Mouse (Mus musculus): ENCODE data around the gene Prkca. TPM values are rescaled to one million over a fixed set of nuclear protein-coding genes. Genes with fewer than 3 reads are reported as not detected.

Gene Prkca
- polyA plus RNA-seq, 1 experiment from 2014 or later = 12.6 TPM

GRCm38 (mm10) chr11:108333006-108333405, 10.7 kb downstream of the Prkca start:
- Histone ChIP-seq H3K4me2 (ENCODE audit: low read depth, low read length) (no peak overlapping the region), H3K27ac (ENCODE audit: low read depth, low read length) (no peak overlapping the region), H3K4me1 (ENCODE audit: control insufficient read depth, insufficient read depth, low read length) (no peaks in the 10 kb centered on the region), H3K9me3 (ENCODE audit: control insufficient read depth, low read length) (no peaks in the 10 kb centered on the region), H3K9ac (replicated peaks; ENCODE audit: low read depth, low read length) (no peak overlapping the region), H3K36me3 (ENCODE audit: control insufficient read depth, insufficient read depth, low read length) (no peaks in the 10 kb centered on the region), H3K4me3 (ENCODE audit: low read depth, low read length) (no peak overlapping the region), H3K27me3 (ENCODE audit: control insufficient read depth, insufficient read depth, low read length) (no peaks in the 10 kb centered on the region)
- no peak for ATAC-seq (ENCODE audit: low read depth)
- 18% methylated on average over 5 of the region's 5 CpGs for WGBS

- no peak for ATAC-seq (ENCODE audit: low read depth)
- Histone ChIP-seq H3K27ac (ENCODE audit: low read depth, low read length) (no peak overlapping the region), H3K4me1 (ENCODE audit: control insufficient read depth, insufficient read depth, low read length) (no peaks in the 10 kb centered on the region), H3K4me2 (ENCODE audit: low read depth, low read length) (no peak overlapping the region), H3K27me3 (ENCODE audit: control insufficient read depth, insufficient read depth, low read length) (no peaks in the 10 kb centered on the region), H3K9me3 (ENCODE audit: control insufficient read depth, low read length) (no peaks in the 10 kb centered on the region), H3K4me3 (ENCODE audit: low read depth, low read length) (no peak overlapping the region), H3K36me3 (ENCODE audit: control insufficient read depth, insufficient read depth, low read length) (no peaks in the 10 kb centered on the region), H3K9ac (replicated peaks; ENCODE audit: low read depth, low read length) (no peak overlapping the region)
- whole genome bisulfite sequencing = 82% methylated on average over 11 of the region's 11 CpGs
Observed at GRCm38 (mm10) chr11:108330818-108331217, 12.9 kb downstream of the Prkca start.

- no peak overlapping the region for H3K27ac ChIP-seq (ENCODE audit: low read depth, low read length)
Observed at GRCm38 (mm10) chr11:108325943-108326342, 17.8 kb downstream of the Prkca start.

DNA sequence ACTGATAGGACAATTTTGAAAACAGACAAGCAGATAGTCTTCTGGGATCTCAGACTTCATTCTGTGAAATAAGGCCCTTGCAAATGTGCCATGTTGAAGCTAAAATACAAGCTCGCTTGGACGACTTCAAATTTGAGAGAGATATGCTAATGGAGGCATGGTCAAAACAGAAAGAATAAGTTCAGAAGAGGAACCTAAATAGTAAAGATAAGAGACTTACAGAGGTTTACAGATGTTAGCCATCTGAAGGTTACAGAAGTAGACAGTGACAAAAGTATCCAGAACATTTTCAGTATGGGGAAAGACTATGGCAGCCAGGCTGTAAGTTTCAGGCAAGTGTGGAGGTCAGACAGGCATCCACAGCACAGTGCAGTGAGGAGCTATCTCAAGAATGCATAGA, 21.6 kb downstream of the Prkca start:
- Histone ChIP-seq H3K4me3 (ENCODE audit: low read depth, low read length) (no peak overlapping the region), H3K27ac (ENCODE audit: low read depth, low read length) (no peak overlapping the region), H3K9ac (replicated peaks; ENCODE audit: low read depth, low read length) (no peak overlapping the region), H3K4me2 (ENCODE audit: low read depth, low read length) (no peak overlapping the region), H3K4me1 (ENCODE audit: control insufficient read depth, insufficient read depth, low read length) (no peaks in the 10 kb centered on the region), H3K36me3 (ENCODE audit: control insufficient read depth, insufficient read depth, low read length) (no peaks in the 10 kb centered on the region), H3K9me3 (ENCODE audit: control insufficient read depth, low read length) (no peaks in the 10 kb centered on the region), H3K27me3 (ENCODE audit: control insufficient read depth, insufficient read depth, low read length) (no peaks in the 10 kb centered on the region)
- no peak for ATAC-seq (ENCODE audit: low read depth)
- WGBS = 89% methylated on average over 2 of the region's 2 CpGs

More at GRCm38 (mm10) chr11:108325943-108326342, 17.8 kb downstream of the Prkca start:
- Histone ChIP-seq H3K9me3 (ENCODE audit: control insufficient read depth, low read length) (no peaks in the 10 kb centered on the region), H3K4me1 (ENCODE audit: control insufficient read depth, insufficient read depth, low read length) (no peaks in the 10 kb centered on the region), H3K27me3 (ENCODE audit: control insufficient read depth, insufficient read depth, low read length) (no peaks in the 10 kb centered on the region), H3K4me3 (ENCODE audit: low read depth, low read length) (no peak overlapping the region), H3K4me2 (ENCODE audit: low read depth, low read length) (no peak overlapping the region), H3K36me3 (ENCODE audit: control insufficient read depth, insufficient read depth, low read length) (no peaks in the 10 kb centered on the region), H3K9ac (replicated peaks; ENCODE audit: low read depth, low read length) (no peak overlapping the region)
- WGBS = 88% methylated on average over 8 of the region's 8 CpGs
- ATAC-seq (ENCODE audit: low read depth) = no peak

- Histone ChIP-seq H3K4me3 (ENCODE audit: low read depth, low read length) (no peak overlapping the region), H3K27me3 (ENCODE audit: control insufficient read depth, insufficient read depth, low read length) (no peaks in the 10 kb centered on the region), H3K4me2 (ENCODE audit: low read depth, low read length) (no peak overlapping the region), H3K36me3 (ENCODE audit: control insufficient read depth, insufficient read depth, low read length) (no peaks in the 10 kb centered on the region), H3K4me1 (ENCODE audit: control insufficient read depth, insufficient read depth, low read length) (no peaks in the 10 kb centered on the region), H3K9me3 (ENCODE audit: control insufficient read depth, low read length) (no peaks in the 10 kb centered on the region), H3K27ac (ENCODE audit: low read depth, low read length) (no peak overlapping the region), H3K9ac (replicated peaks; ENCODE audit: low read depth, low read length) (no peak overlapping the region)
- WGBS = 85% methylated on average over 7 of the region's 7 CpGs
- ATAC-seq (ENCODE audit: low read depth) = no peak
Observed at GRCm38 (mm10) chr11:108320561-108320960, 23.2 kb downstream of the Prkca start.

DNA sequence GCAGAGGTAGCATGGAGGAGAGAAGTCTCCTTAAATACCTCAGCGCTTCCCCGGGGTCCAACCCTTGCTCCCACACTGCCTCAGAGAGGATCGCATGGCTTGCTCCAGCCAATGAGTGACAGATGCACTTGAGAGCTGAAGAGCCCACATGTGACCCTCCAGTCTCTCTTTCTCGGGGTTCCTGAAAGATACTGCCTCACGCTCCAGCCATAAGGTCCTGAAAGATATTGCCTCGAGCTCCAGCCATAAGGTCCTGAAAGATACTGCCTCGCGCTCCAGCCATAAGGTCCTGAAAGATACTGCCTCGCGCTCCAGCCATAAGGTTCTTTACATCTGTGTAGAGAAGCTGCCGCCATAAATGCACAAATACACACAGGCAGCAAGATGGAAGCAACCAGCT, 24.6 kb downstream of the Prkca start:
- Histone ChIP-seq H3K9me3 (ENCODE audit: control insufficient read depth, low read length) (no peaks in the 10 kb centered on the region), H3K27me3 (ENCODE audit: control insufficient read depth, insufficient read depth, low read length) (no peaks in the 10 kb centered on the region), H3K4me1 (ENCODE audit: control insufficient read depth, insufficient read depth, low read length) (no peaks in the 10 kb centered on the region), H3K9ac (replicated peaks; ENCODE audit: low read depth, low read length) (no peak overlapping the region), H3K4me3 (ENCODE audit: low read depth, low read length) (no peak overlapping the region), H3K4me2 (ENCODE audit: low read depth, low read length) (no peak overlapping the region), H3K36me3 (ENCODE audit: control insufficient read depth, insufficient read depth, low read length) (no peaks in the 10 kb centered on the region), H3K27ac (ENCODE audit: low read depth, low read length) (no peak overlapping the region)
- no peak for ATAC-seq (ENCODE audit: low read depth)
- WGBS = 86% methylated on average over 11 of the region's 11 CpGs

DNA sequence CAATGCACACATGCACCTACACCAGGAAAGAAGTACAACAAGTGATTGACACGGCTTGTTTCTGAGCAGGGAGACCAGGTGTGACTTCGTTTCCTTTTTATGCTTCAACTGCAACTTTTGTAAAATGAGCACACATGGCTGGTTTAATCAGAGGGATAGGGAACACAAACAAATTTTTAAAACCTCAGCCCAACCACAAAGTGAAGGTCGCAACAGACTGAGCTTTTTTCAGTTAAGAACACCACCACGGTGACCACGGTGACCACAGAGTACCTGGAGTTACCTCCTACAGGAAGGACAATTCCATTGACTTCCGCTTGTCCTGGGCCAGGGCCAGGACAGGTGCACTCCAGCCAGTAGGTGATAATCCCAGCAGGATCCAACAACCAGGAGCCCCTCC, 25.9 kb downstream of the Prkca start:
- Histone ChIP-seq H3K4me1 (ENCODE audit: control insufficient read depth, insufficient read depth, low read length) (no peaks in the 10 kb centered on the region), H3K9me3 (ENCODE audit: control insufficient read depth, low read length) (no peaks in the 10 kb centered on the region), H3K36me3 (ENCODE audit: control insufficient read depth, insufficient read depth, low read length) (no peaks in the 10 kb centered on the region), H3K27me3 (ENCODE audit: control insufficient read depth, insufficient read depth, low read length) (no peaks in the 10 kb centered on the region), H3K4me3 (ENCODE audit: low read depth, low read length) (no peak overlapping the region), H3K9ac (replicated peaks; ENCODE audit: low read depth, low read length) (no peak overlapping the region), H3K4me2 (ENCODE audit: low read depth, low read length) (no peak overlapping the region), H3K27ac (ENCODE audit: low read depth, low read length) (no peak overlapping the region)
- WGBS = 83% methylated on average over 6 of the region's 6 CpGs
- no peak for ATAC-seq (ENCODE audit: low read depth)

DNA sequence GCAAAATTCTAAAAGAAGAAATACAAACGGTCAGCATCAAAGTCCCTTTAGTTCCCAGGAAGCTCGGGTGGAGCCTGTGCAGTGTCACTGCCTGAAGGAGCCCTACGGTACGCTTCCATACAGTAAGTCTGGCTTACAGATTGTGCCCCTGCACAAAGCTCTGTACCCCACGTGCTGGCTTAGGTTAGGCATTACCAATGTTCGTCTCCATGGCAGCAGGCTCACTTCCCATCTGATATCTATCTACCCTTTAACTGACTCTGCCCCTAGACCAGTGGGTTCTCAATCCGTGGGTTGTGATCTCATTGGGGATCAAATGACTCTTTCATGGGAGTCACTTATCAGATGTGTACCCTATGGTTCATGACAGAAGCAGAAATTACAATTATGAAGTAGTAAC, 28.0 kb downstream of the Prkca start:
- no peak for ATAC-seq (ENCODE audit: low read depth)
- Histone ChIP-seq H3K9ac (replicated peaks; ENCODE audit: low read depth, low read length) (no peak overlapping the region), H3K4me2 (ENCODE audit: low read depth, low read length) (no peak overlapping the region), H3K4me1 (ENCODE audit: control insufficient read depth, insufficient read depth, low read length) (no peaks in the 10 kb centered on the region), H3K4me3 (ENCODE audit: low read depth, low read length) (no peak overlapping the region), H3K36me3 (ENCODE audit: control insufficient read depth, insufficient read depth, low read length) (no peaks in the 10 kb centered on the region), H3K9me3 (ENCODE audit: control insufficient read depth, low read length) (no peaks in the 10 kb centered on the region), H3K27ac (ENCODE audit: low read depth, low read length) (no peak overlapping the region), H3K27me3 (ENCODE audit: control insufficient read depth, insufficient read depth, low read length) (no peaks in the 10 kb centered on the region)
- 85% methylated on average over 7 of the region's 7 CpGs for WGBS

DNA sequence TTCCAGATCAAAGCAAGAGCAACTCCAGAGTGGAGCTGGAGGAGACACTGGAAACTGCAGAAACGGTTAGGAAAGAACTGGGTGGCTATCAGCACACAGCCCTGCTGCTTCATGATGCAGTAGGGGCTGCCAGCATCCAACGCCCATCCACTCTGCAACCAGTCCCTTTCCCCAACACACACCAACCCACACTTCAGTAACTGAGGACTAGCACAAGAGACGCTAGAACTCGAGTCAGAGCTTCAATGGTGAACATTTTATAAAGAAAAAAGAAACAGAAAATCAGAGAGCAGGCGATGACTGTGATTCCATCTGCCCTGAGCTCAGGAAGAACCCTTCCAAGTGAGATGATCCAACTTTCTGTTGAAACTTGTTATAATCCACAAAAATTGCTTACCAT, 31.2 kb downstream of the Prkca start:
- Histone ChIP-seq H3K9ac (replicated peaks; ENCODE audit: low read depth, low read length) (no peak overlapping the region), H3K4me1 (ENCODE audit: control insufficient read depth, insufficient read depth, low read length) (no peaks in the 10 kb centered on the region), H3K27ac (ENCODE audit: low read depth, low read length) (no peak overlapping the region), H3K4me3 (ENCODE audit: low read depth, low read length) (no peak overlapping the region), H3K9me3 (ENCODE audit: control insufficient read depth, low read length) (no peaks in the 10 kb centered on the region), H3K4me2 (ENCODE audit: low read depth, low read length) (no peak overlapping the region), H3K36me3 (ENCODE audit: control insufficient read depth, insufficient read depth, low read length) (no peaks in the 10 kb centered on the region), H3K27me3 (ENCODE audit: control insufficient read depth, insufficient read depth, low read length) (no peaks in the 10 kb centered on the region)
- ATAC-seq (ENCODE audit: low read depth) = no peak
- 84% methylated on average over 5 of the region's 5 CpGs for WGBS

- ATAC-seq (ENCODE audit: low read depth) = no peak
- Histone ChIP-seq H3K27ac (ENCODE audit: low read depth, low read length) (no peak overlapping the region), H3K9ac (replicated peaks; ENCODE audit: low read depth, low read length) (no peak overlapping the region), H3K4me3 (ENCODE audit: low read depth, low read length) (no peak overlapping the region), H3K36me3 (ENCODE audit: control insufficient read depth, insufficient read depth, low read length) (no peaks in the 10 kb centered on the region), H3K4me1 (ENCODE audit: control insufficient read depth, insufficient read depth, low read length) (no peaks in the 10 kb centered on the region), H3K9me3 (ENCODE audit: control insufficient read depth, low read length) (no peaks in the 10 kb centered on the region), H3K27me3 (ENCODE audit: control insufficient read depth, insufficient read depth, low read length) (no peaks in the 10 kb centered on the region), H3K4me2 (ENCODE audit: low read depth, low read length) (no peak overlapping the region)
- 91% methylated on average over 2 of the region's 2 CpGs for WGBS
Observed at GRCm38 (mm10) chr11:108311912-108312311, 31.8 kb downstream of the Prkca start.

Measured in neural tube, embryonic 14.5 days (tissue).